Mouse (Mus musculus) lung, postnatal 10 days (tissue): ENCODE measurements around the gene Capn10.
A peak's percentile ranks its signal among the peaks of the same experiment; 100 is the strongest.
"Not testable (repeated sequence)": the region's sequence is repeated elsewhere in the genome, so short reads cannot be mapped to it uniquely, and the experiment has no call there.

ENCODE experiments used
- DNase-seq: peaks from one replicate; pipeline ENCODE4 v3.0.0; 2021

Capn10 gene

GRCm38 (mm10) chr1:92920474-92921200 lies 13.5 kb upstream of the Capn10 start:
- no peak for DNase-seq

DNA sequence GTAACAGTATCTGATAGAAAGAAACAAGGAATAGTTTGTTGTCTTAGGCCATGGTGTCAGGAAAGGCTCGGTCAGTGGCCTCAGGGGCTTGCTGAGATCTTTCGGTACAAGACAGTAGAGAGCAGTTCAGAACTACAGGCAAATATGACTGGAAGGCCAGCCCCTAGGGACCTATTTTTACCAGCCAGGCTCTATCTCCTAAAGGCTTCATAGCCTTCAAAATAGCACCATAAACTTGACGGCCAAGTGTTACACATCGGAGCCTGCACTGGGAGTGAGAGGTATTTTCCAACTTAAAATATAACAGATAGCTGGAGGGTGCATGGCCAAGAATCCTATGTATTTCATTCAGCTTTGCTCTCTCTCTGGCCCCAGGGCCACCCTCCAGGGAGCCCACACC lies 12.7 kb upstream of the Capn10 start:
- DNase-seq: no peak

- no peak for DNase-seq
These were observed 3.9 kb upstream of the Capn10 start for GRCm38 (mm10) chr1:92930171-92930706.

DNA sequence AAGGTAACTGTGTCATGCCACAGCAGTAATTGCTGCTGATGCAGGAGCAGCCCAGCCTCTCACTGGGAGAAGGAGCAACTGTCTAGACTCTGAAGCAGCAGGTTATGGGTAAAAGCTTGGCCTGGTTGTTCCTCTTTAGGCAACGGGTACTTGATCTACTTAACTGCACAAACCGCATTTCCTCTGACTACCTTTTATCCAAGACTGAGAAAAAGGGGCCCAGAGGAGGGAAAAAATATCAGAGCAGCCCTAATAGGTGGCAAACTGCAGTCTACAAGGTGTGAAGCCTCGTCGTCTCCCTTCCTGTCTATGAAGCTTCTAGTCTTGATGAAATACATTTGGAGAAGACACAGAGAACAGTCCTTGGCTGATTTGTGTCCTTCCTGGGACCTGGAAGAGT lies 565 bp upstream of the Capn10 start:
- DNase-seq: no peak

DNA sequence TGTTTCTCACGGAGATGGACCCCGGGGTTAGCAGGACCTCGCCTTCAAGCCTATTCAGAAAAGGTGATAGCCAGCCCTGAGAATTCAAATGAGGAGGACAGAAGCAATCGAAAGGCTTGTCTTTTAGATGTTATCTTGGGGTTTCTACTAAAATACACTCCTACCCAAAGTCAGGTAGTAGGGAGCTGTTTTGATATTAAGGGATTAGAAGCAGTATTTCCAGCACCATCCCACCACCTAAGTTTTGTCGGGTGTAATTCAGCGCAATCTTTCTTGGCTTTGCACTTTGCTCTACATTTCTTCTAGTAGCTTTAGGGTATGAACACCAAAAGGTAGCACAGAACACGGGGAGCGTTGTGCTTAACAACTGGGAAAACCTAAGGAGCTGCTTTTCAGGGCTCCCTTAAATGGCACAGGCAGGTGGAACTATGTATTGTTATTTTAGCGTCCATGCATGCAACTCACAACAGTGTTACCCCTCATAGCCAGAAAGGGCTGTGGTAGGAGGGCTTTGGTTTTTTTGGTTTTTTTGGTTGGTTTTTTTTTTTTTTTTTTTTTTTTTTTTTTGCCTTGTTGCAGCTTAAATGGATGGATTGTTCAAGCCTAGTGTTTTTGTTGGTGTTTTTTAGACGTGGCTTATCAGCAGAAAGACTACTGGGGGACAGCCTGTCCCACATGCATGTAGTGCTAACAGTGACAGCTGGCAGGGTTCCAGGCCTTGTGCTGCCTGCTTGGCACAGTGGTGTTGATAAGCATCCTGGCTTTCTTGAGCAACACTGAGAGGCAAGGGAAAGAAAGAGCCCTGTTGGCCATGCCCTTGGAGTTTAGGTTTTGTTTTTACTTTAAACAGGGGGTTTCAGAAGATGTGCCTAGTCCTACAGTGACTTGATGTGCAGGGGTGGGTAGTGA lies 1.1 kb downstream of the Capn10 start:
- peak; percentile 42 for DNase-seq

DNA sequence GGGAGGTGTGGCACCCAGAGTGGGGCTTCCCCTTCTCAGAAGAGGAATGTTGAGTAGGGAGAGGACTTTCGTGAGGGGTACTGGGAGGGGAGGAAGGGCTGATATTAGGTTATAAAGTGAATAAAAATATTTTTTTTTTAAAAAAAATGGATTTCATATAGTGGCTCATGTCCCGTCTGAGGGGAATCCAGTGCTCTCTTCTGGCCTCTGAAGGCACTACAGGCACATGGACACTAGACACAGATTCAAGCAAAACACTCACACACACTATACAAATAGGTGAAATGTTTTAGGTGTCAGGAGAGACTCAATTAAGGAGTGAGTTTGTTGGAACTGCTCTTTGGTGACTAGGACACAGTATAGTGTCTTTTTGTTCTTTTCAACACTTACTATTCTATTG lies 1.8 kb downstream of the Capn10 start:
- DNase-seq: no peak

DNA sequence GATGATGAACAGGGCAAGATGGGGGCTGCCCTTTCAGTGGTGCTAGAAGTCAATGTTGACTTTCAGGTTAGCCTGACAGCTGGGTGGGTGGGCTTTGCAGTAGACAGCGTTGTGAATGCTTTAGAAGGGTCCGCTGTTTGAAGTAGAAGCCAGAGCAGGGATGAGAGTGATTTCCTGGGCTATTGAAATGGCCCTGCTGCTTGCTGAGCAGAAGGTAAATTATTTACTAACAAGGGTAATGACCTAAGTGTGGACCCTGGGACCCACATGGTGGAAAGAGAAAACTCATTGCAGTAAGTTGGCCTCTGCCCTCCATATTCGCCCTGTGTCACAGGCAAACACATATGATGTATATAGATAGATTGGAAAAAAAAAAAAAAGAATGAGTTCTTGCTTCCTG lies 2.3 kb downstream of the Capn10 start:
- no peak for DNase-seq

- no peak for DNase-seq
These were observed 3.6 kb downstream of the Capn10 start for GRCm38 (mm10) chr1:92937797-92938196.

DNA sequence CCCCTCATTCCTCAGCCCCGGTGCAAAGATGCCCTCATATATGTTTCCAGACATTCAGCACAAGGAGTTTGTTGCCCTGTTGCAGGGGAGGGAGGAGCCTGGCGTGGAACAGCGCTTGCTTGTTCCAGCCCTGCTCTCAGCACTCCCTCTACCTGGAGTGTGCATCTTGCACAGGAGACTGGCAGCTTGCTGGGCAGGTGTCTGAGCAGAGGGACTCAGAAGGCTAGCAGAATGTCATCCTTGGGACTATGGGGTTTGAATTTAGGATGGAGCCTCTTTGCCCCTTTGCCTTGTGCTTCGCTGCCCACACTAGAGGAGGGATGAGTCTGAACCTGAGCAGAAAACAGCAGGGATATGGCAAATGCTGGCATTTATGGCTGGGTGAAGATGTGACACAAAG lies 5.6 kb downstream of the Capn10 start:
- no peak for DNase-seq

DNA sequence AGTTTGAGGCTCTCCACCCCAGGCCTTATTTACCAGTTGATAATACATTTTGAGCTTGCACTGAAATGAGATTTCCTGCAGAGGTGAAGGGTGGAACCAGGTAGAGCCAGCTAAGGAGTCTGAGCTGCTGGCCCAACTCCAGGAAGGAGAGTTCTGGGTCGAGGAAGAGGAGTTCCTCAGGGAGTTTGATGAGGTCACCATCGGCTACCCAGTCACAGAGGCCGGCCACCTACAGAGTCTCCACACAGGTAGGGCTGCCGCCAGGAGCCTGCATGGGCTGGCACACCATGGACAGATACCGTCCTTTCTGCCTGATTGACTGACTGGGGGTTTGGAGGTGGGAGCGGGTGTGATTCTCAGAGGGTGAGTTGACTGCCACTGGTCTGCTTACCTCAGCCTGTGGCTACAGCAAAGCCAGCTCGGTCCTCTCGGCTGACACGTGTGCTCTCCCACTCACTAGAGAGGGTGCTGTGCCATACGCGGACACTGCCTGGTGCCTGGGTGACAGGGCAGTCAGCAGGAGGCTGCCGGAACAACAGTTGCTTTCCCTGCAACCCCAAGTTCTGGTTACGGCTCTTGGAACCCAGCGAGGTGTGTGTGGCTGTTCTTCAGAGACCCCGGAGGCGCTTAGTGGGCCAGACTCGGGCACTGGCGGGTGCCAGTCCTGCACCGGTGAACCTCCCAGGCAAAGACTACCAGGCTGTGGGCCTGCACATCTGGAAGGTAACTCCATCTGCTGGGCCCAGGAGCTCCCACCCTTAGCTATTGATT lies 9.2 kb downstream of the Capn10 start:
- no peak for DNase-seq

- DNase-seq: no peak
These were observed 13.8 kb downstream of the Capn10 start for GRCm38 (mm10) chr1:92947966-92948365.

DNA sequence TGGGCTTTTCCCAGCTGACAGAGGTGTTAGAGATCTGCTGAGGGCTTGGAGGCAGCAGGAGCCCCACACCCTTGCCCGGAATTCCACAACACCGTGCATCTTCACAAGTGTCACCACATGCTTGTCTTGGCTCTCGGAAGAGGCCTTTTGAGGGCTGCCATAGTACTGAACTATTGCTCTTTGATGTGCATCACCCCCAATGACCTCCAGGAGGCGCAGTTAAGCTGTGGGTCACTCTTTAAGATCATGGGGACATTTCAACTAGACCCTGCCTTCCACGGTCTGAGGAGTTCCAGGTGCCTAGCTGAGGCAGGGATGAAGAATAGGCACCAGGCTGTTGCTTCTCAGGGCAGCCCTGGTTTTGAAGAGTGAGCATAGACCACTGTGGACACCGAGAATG lies 15.2 kb downstream of the Capn10 start:
- peak; percentile 35 for DNase-seq

DNA sequence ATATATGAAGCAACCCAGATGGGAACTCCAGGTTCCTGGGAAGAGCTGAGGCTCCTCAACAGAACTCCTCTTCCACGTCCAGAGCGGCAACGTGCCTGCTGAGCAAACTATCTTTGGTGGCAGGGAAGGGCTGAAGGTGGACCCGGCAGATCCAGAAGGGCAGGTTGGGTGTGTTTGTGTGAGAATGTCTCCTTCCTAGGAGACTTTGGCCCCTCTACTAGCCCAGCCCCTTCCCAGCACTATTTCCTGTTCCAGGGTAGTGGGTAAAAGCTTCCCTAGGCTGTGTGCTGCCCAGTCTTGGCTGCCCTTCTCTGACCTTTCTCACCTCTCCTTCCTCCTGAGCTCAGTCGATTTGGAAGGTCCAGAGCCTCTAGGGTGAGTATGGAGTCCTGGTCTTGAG lies 16.4 kb downstream of the Capn10 start, which contains the start of gene Gpr35:
TSS of gene Gpr35 (plus strand) at position 259 of the 400 bp plus-strand sequence.
- DNase-seq: no peak

GRCm38 (mm10) chr1:92953641-92954040 lies 19.5 kb downstream of the Capn10 start:
- DNase-seq: peak; percentile 0

- peak; percentile 79 for DNase-seq
These were observed 22.6 kb downstream of the Capn10 start for GRCm38 (mm10) chr1:92956571-92957335.

DNA sequence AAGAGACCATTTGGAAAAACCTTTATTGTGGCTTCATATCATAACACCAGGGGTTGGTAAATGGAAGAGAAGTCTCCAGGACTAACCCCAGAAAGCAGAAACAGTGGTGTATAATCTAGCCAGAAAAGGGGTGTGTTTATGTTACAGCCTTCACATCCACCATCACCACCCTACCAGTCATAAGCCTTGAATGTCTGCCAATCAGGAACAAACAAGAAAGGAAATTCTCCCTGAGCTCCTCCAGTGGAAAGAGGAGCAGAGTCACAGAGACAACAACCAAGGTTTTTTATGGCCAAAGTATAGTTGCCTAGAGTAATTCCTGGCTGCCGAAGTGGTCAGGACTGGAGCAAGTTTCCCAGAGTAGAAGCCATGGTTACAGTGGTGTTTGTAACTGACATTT lies 24.8 kb downstream of the Capn10 start:
- peak; percentile 8 for DNase-seq

DNA sequence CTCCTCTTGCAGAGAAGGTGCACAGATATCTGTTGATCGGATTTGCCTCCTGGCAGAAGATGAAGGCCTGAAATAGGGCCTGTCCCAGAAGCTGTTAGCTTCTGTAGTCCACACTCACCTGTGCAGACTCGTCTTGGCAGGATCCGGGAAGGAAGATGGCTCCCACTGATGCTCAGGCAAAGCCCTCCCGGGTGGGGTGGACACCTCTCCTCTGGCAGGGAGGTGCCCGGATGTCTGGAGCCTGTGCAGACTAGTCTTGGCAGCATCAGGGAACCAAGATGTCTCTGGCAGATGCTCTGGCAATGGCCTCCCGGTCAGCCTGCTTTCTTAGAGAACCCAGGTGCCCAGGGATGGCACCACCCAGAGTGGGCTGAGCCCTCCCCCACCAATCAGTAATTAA lies 36.6 kb downstream of the Capn10 start:
- DNase-seq: not testable (repeated sequence)

DNA sequence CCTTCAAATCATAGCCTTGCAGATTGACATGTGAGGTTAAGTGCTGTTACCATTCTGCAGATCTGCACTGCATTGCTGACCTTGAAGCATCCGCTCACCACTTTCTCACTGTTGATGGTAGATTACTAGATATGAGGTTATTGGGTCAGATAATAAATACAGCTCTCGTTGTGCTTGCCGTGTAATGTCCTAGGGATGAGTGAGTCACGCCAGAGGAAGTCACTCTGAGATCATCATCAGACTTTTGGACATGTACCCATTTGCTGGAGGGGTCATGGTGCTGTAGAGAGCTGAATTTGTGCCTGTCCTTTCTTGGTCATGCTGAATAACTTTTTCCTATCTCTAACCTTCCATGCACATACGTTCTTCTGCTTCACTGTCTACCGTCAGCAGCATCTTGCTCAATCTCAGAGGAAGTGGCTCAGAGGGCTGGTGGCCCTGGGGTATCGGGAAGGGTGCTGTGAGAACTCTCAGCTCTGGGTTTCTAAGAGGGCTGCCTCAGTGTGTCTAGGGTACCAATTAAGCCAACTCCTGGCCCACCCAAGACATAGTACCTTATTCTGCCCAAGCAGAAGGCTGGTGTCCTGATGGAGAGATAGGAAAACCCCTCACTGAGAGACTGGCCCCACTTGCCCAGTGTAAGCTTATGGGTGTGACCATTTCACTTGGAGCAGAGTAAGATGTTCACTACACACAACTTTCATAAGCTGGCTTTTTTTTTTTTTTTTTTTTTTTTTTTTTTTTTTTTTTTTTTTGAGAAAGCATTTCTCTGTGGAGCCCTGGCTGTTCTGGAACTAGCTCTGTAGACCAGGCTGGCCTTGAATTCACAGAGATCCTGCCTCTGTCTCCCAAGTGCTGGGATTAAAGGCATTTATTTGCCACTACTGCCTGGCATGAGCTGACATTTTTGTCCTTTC lies 38.0 kb downstream of the Capn10 start:
- DNase-seq: no peak

GRCm38 (mm10) chr1:92972854-92973253 lies 38.7 kb downstream of the Capn10 start:
- peak; percentile 61 for DNase-seq

- DNase-seq: peak; percentile 69
These were observed 42.0 kb downstream of the Capn10 start for GRCm38 (mm10) chr1:92976141-92976566.

DNA sequence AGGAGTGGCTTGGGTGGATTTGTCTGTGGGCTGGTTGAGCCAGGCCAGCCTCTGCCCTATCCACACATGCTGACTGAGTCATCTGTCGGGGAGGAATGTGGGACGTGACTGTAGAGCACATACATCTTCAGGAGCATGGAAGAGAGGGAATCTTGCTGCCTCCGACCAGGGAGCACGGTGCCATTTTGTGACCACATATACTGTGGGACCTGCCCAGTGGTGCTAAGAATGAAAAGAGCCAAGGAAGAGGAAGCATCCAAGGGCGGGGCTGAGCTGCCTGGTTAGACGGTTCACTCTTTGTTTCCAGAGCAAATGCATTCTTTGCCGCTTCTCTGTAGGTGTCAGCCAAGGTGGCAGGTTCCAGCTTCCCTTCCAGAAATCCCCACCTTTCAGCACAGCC lies 44.5 kb downstream of the Capn10 start:
- DNase-seq: no peak
